In genomic region chr1:87959998-87960431, GRCm38 (mm10) we compare ENCODE assay signal across 14 mouse cellular contexts. TPM values are rescaled to one million over a fixed set of nuclear protein-coding genes. Genes with fewer than 3 reads are reported as not detected.
A peak's percentile ranks its signal among the peaks of the same experiment; 100 is the strongest.
DNase-seq lines count a peak whose midpoint lies in the region; ATAC-seq and TF ChIP-seq lines count a peak whose summit lies in the region.
"Had no signal": no experiment of that assay in that cellular context is flagged by ENCODE, and none has a peak within 500 bp of the region (broad histone marks: within the 10 kb centered on the region; RNA-seq: fewer than 3 reads in every experiment).

No protein-coding gene starts in this region.

- no peak overlapping the region for H3K4me2 ChIP-seq in lung, postnatal 0 days (replicated peaks; ENCODE audit: low read depth, low read length)
- H3K4me2 ChIP-seq: hindbrain, embryonic 14.5 days; stomach, embryonic 15.5 days had no signal

- TF ChIP-seq EP300 in lung, postnatal 0 days (IDR thresholded peaks at IDR 0.05) = no peak

- no peak overlapping the region for H3K27ac ChIP-seq in lung, postnatal 0 days (ENCODE audit: low read length)
- peak overlapping the region; percentile 59 for H3K27ac ChIP-seq in bone marrow, adult 2 months (ENCODE audit: control insufficient read depth, insufficient read depth, low read depth, low read length, poor library complexity)
- H3K27ac ChIP-seq: hindbrain, embryonic 14.5 days; stomach, embryonic 15.5 days had no signal

- TF ChIP-seq CTCF in lung, postnatal 0 days (IDR thresholded peaks at IDR 0.05) = no peak
- TF ChIP-seq CTCF in bone marrow, adult 2 months (IDR thresholded peaks at IDR 0.05; ENCODE audit: control insufficient read depth, insufficient read depth, low read length) = peak; percentile 5; the same call in 1 of the 2 replicates

- DNase-seq in lung, postnatal 0 days (ENCODE audit: low spot score) = peak; percentile 11
- no peak for DNase-seq in lung, postnatal 36 days
- peak; percentile 63 for DNase-seq in liver
- peak; percentile 48 for DNase-seq in yolk sac, embryonic 10.5 days (ENCODE audit: low spot score)
- no peak for DNase-seq in gastrocnemius, postnatal 4 days (ENCODE audit: low spot score in 2 of 2)
- DNase-seq in urinary bladder, postnatal 10 days (ENCODE audit: low spot score) = no peak
- DNase-seq: adrenal gland, postnatal 36 days; cerebellum, postnatal 36 days; kidney, postnatal 10 days; right cerebral cortex, adult 18-20 months had no signal

- H3K9me3 ChIP-seq in lung, postnatal 0 days (ENCODE audit: low read length) = no peaks in the 10 kb centered on the region
- H3K9me3 ChIP-seq: stomach, embryonic 15.5 days had no signal

- 20% methylated on average over 4 of the region's 4 CpGs for WGBS in lung, postnatal 0 days
- WGBS in bone marrow, adult 2 months = 2% methylated on average over 4 of the region's 4 CpGs

- no peak for ATAC-seq in lung, postnatal 0 days
- ATAC-seq: forebrain, embryonic 14.5 days had no signal

- H3K36me3 ChIP-seq in lung, postnatal 0 days (ENCODE audit: insufficient read depth, low read length) = peaks cover 24% of the 10 kb centered on the region

- no peak overlapping the region for H3K9ac ChIP-seq in lung, postnatal 0 days (replicated peaks; ENCODE audit: low read depth)
- H3K9ac ChIP-seq: hindbrain, embryonic 14.5 days; stomach, embryonic 15.5 days had no signal

- no peaks in the 10 kb centered on the region for H3K27me3 ChIP-seq in lung, postnatal 0 days (replicated peaks; ENCODE audit: insufficient read depth, low read length)
- H3K27me3 ChIP-seq: stomach, embryonic 15.5 days had no signal

- no peaks in the 10 kb centered on the region for H3K4me1 ChIP-seq in lung, postnatal 0 days (ENCODE audit: insufficient read depth, low read depth, low read length)
- peaks cover 6% of the 10 kb centered on the region for H3K4me1 ChIP-seq in bone marrow, adult 2 months (ENCODE audit: control insufficient read depth, insufficient read depth, low read length)
- H3K4me1 ChIP-seq: stomach, embryonic 15.5 days had no signal

- no peak overlapping the region for H3K4me3 ChIP-seq in lung, postnatal 0 days (ENCODE audit: low read depth, low read length)
- H3K4me3 ChIP-seq in bone marrow, adult 2 months (replicated peaks; ENCODE audit: control insufficient read depth, low read depth, low read length) = no peak overlapping the region
- H3K4me3 ChIP-seq: stomach, embryonic 15.5 days had no signal

- TF ChIP-seq POLR2A in bone marrow, adult 2 months (IDR thresholded peaks at IDR 0.05; ENCODE audit: borderline replicate concordance, control insufficient read depth, low read depth, low read length) = peak; percentile 44; the same call in 1 of the 2 replicates

RNA-seq across cellular contexts. Expression of gene Usp40, which starts 48.3 kb away (rescaled TPM):
- 16.3 and 19.3 TPM in 2 replicates for polyA plus RNA-seq in lung, postnatal 0 days (2015; fragmentation: Nextera tagmentation; extraction: Ambion mirVana)
- 4.0 and 4.6 TPM in 2 replicates for polyA plus RNA-seq in bone marrow, adult 2 months (2011; ENCODE audit: insufficient read depth, insufficient read length, low replicate concordance, missing spikeins)
- 10 to 100 TPM; 22.8 to 26.0 TPM for total RNA-seq in gastrocnemius, postnatal 4 days (2021)

Comparison
In these comparisons a context has a peak if more than half of its experiments do, and no peak if none do; other contexts are left out.
1. DNase-seq: peak in lung, postnatal 0 days (single experiment), liver (single experiment) and yolk sac, embryonic 10.5 days (single experiment); none in lung, postnatal 36 days (single experiment), gastrocnemius, postnatal 4 days (0 of 2) and urinary bladder, postnatal 10 days (single experiment).